Mouse (Mus musculus): ENCODE data around the gene Ank. TPM values are rescaled to one million over a fixed set of nuclear protein-coding genes. Genes with fewer than 3 reads are reported as not detected.

The Ank gene
- total RNA-seq, 4 experiments from 2014 or later = 216 to 229 (median 226) TPM

DNA sequence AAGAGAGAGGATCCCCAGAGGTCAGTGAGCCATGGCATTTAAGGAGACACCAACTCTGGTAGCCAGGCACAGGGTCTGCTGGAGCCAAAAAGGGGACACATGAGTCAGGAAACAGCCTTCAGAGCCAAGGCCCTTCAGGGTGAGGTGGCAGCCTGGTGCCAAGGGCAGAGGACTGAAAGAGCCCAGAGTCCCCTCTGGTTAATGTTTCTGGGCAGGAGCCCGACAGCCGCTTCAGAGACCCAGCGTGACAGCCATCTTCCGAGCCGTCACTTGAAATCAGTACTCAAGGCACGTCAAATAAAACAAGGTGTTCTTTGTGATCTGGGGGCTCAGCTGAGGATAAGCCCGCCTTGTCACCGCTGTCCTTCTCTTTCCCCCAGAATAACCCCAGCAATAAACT is 104.7 kb downstream of the Ank start:
- peak; percentile 64 for DNase-seq (ENCODE audit: low spot score)

- no peak for DNase-seq (ENCODE audit: low spot score)
Observed at GRCm38 (mm10) chr15:27574992-27575781, 108.7 kb downstream of the Ank start.

DNA sequence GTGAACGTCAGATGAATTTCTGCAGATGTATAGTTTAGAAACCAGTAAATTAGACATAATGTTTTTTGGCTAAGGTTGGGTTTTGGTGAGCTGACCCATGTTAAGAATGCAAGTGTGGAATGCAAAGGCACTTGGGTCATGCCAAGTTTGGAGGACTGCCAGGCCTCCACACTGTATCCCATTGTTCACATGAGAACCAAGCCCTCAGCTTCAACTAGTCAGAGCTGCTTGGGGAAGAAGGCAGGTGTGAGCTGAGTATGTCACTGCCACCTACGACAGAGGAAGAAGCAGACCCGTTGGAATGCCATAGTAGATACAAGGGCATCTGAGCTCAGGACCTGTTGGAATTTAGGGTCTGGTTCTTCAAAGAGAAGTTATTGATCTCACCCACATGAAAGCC is 109.5 kb downstream of the Ank start:
- DNase-seq (ENCODE audit: low spot score) = no peak

GRCm38 (mm10) chr15:27576886-27577285 is 110.4 kb downstream of the Ank start:
- DNase-seq (ENCODE audit: low spot score) = no peak

DNA sequence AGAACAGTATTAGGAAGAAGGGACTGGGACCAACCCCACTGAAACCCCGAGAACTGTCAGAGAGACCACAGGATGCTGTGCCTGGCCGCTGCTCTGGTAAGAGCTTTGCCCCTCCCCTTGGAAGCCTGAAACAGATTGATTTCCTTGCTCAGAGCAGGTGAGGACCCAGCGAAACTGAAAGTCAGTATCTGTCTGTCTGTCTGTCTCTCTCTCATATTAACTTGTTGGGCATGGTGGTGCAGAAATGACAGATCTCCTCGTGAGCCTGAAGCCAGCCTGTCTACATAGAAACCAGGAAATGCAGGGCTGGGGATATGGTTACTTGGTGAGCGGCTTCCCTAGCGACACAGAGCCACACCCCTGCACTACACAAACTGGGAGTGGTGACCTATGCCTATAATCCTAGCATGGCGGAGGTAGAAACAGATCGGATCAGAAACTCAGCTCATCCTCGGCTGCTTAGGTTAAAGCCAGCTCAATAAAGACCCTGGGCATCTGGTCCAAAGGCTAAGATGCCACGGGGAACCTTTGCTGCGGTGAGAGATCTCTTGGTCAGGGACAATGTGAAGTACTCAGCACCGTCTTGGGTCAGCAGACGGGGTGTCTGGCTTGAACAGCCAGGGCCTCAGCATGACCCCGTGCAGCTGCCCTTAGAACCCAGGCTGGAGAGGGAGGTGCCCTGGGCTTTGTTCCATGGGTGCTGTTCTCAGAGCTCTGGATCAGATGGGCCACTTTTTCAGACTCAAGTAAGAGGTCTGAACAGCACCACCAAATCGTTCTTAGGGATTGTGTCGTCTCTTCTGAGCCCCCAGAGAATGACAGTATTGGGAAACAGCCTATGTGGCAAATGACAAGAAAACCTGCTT is 111.7 kb downstream of the Ank start:
- DNase-seq (ENCODE audit: low spot score) = no peak

GRCm38 (mm10) chr15:27578918-27579317 is 112.4 kb downstream of the Ank start:
- no peak for DNase-seq (ENCODE audit: low spot score)

- no peak for DNase-seq (ENCODE audit: low spot score)
Observed at GRCm38 (mm10) chr15:27579853-27580252, 113.4 kb downstream of the Ank start.

DNA sequence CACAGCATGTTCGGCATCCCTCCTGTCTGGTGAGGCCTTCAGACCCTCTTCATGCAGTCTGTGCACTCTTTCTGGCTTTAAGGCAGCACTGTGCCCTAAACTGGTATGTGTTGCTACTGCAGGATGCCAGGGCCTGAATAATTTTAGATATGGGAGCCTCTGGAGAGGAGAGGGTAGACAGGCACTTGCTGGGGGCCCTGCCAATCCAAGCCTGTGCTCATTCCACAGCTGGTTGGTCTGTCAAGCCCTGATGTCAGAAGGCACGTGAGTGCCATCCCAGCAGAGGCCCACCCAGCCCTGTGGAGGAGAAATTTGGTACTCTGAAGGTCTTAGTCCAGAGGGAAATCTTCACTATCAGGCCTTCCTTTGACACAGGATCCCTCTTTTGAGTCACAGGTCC is 114.3 kb downstream of the Ank start:
- peak; percentile 50 for DNase-seq (ENCODE audit: low spot score)

DNA sequence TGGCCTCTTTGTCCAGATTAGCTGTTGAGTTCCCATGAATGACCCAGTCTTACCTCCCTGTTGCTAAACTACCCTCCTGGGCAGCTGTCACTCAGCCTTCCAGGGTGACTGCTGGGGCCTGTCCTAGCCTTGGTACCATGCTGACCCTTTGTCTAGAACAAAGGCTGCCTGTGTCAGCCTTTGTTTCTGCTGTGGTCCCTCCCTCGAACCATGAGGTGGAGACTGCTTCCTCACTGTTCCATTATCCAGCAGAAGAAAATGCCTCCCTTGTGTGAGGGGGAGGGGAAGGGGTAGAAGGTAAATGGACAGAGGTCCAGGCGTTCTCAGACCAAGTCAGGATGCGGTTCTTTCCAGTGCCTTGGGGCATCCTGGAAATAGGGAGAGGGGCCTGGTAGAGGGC is 115.2 kb downstream of the Ank start:
- no peak for DNase-seq (ENCODE audit: low spot score)

DNA sequence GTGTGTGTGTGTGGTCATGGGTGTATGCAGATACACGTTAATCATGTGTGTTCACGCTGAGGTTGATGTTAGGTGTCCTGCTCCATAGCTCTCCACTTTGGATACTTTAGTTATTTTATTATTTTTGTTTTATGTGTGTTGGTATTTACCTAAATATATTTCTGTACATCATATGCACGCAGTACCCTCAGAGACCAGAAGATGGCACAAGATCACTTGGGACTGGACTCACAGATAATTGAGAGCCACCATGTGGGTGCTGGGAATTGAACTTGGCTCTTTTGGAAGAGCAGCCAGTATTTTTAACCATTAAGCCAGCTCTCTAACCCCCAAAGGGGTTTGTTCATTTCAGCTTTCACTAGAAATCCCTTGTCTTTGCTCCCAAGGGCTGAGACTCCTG is 116.0 kb downstream of the Ank start:
- no peak for DNase-seq (ENCODE audit: low spot score)

- peak; percentile 42 for DNase-seq (ENCODE audit: low spot score)
Observed at GRCm38 (mm10) chr15:27583042-27583441, 116.6 kb downstream of the Ank start.

DNA sequence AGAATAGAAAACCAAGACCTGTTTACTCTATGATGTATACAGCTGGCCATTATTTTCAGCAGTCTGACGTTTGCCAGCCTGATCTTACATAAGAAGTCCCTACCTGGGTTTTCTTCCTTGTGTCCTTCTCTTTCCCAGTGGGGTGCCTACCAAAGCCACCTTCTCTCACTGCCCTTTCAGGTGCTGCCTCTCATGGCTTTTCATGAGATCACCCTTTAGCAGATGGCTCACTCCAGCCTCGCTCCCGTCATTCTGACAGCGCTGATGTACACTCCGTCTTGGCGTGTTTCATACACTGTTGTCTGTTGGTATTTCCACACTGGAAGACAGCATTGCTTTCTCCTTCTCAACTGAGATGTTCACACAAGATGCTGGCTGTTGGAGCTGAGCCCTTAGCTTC is 117.1 kb downstream of the Ank start:
- no peak for DNase-seq (ENCODE audit: low spot score)

DNA sequence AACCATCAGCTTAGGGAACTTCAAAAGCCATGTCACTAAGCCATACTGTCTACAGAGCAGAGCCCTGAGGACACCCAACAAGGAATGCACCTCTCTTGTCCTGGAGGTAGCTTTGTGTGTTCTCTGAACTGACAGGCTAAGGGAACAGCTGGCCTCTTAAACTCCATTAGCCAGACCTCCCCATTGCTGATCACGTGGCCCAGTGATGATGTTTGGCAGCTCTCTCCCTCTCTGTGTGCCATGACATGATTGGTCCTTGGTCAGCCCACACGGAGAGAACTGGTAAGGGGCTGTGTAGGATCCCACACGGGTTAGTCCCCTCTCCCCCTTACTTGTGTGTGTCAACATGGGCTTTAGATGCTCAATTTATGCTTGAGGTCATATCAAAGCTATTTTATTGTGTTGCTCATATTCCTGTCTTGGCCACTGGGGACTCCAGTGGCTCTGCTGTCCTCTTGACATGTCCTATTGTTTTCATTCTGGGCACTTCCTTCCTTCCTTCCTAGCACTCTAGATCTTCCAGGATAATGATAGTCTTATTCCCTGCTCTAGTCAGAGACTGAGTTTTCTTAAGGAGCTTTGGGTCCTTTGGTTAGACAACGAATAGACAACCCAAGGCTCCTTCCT is 119.1 kb downstream of the Ank start:
- no peak for DNase-seq (ENCODE audit: low spot score)

DNA sequence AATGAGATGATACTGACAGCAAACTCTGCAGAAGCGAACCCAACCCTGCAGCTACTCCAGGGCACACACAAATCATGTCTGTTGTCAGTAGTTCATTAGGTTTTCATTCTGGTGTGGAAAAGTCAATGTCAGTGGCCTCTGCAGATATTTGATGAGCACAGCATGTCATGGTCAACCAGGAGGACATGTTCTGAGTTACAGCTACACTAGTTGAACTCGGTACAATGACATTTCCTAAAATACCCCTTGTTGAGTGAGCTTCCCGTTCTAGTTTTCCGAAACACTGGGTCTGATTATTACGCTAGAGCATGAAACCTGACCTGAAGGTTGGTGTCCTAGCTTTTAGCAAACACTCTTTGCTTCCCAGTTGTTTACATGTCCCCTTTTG is 119.6 kb downstream of the Ank start:
- DNase-seq (ENCODE audit: low spot score) = no peak

GRCm38 (mm10) chr15:27588087-27588826 is 121.8 kb downstream of the Ank start:
- DNase-seq (ENCODE audit: low spot score) = no peak

DNA sequence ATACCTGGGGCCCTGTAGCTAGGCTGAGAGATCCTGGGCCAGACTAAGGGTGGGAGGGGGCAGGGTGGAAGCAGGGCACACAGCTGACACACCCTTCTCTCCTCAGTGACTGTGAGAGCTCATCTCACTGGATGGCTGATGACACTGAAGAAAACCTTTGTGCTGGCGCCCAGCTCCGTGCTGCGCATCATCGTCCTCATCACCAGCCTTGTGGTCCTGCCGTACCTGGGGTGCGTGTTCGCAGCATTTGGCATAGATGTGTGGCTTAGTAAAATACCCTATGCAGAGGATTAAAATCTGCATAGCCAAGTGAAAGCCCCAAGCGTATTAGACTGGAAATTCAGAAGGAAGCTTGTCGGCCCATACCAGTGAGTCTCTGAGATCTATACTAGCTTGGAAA is 124.3 kb downstream of the Ank start:
- DNase-seq (ENCODE audit: low spot score) = no peak

DNA sequence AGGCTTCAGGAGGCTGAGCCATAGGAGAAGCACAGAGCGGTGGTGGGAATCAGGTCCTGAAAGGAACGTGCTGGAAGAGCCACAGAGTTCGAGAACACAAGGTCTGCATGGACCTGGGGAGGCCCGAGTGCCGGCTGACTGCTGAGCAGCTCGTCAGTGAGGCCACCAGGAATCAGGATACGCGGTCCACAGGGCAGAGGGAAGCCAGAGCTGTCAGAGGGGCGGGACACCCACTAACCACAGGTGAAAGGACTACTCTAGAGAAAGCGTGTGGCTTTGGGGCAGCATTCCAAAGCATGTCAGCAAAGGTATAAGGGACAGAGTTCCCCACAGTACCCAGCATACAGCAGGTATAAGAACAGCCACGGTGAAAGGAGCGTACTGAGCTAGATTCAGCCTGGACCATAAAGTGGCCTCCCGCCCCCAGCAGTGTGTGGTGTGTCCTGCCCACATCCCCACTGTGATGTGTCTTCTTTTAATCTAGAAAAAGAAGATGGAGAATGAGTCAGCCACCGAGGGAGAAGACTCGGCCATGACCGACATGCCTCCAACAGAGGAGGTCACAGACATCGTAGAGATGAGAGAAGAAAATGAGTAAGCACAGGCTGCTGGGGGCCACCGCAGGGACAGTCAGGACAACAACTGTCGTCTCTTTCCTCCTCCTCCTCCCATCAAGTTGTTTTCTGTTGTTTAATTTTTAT is 126.3 kb downstream of the Ank start:
- no peak for DNase-seq (ENCODE audit: low spot score)

GRCm38 (mm10) chr15:27593717-27594116 is 127.2 kb downstream of the Ank start:
- no peak for DNase-seq (ENCODE audit: low spot score)

- no peak for DNase-seq (ENCODE audit: low spot score)
Observed at GRCm38 (mm10) chr15:27594973-27595372, 128.5 kb downstream of the Ank start.

- DNase-seq (ENCODE audit: low spot score) = no peak
Observed at GRCm38 (mm10) chr15:27595560-27595959, 129.1 kb downstream of the Ank start.

- peak; percentile 56 for DNase-seq (ENCODE audit: low spot score)
Observed at GRCm38 (mm10) chr15:27596463-27597140, 130.1 kb downstream of the Ank start.
